Mouse (Mus musculus): ENCODE measurements around the gene Osbpl3. TPM values are rescaled to one million over a fixed set of nuclear protein-coding genes. Genes with fewer than 3 reads are reported as not detected.

Gene Osbpl3
- polyA plus RNA-seq, 1 experiment: 26.1 TPM

DNA sequence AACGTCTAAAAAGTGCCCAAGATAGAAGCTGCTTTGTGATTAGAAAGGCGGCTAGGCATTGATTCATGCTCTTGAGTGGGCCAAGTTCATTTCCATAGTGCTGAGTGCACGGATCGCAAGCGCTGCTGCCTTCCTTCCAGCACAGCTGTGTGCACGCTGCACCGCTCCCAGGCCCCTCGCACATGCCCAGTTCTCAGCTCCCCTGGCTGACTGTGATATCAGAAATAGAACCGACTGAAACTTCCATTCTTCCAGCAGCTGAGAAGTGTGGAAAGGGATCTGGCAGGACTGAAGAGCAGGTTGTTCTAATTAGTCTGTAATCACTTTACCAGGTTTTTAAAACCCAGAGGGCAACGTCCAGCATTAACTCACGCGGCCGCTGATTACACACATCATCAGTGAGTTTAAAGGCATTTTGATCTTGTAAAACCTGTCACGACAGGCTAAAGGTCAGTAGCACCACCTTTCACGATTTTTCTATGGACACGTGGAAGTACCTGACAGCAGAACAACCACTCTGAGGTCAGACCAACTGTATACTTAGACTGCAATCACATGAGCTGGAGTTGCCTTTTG lies 97.8 kb downstream of the Osbpl3 start:
- Histone ChIP-seq H3K4me1 (ENCODE audit: control insufficient read depth, insufficient read depth, low read length) (peaks cover 18% of the 10 kb centered on the region), H3K27ac (ENCODE audit: insufficient read depth, low read length) (peak overlapping the region; percentile 6; the same call in 1 of the 2 replicates), H3K4me3 (ENCODE audit: insufficient read depth, low read length) (no peak overlapping the region)
- TF ChIP-seq POLR2A (IDR thresholded peaks at IDR 0.05; ENCODE audit: extremely low read depth, insufficient read depth, low read length) (no peak), CTCF (IDR thresholded peaks at IDR 0.05; ENCODE audit: extremely low read depth, insufficient read depth, low read length) (no peak)

DNA sequence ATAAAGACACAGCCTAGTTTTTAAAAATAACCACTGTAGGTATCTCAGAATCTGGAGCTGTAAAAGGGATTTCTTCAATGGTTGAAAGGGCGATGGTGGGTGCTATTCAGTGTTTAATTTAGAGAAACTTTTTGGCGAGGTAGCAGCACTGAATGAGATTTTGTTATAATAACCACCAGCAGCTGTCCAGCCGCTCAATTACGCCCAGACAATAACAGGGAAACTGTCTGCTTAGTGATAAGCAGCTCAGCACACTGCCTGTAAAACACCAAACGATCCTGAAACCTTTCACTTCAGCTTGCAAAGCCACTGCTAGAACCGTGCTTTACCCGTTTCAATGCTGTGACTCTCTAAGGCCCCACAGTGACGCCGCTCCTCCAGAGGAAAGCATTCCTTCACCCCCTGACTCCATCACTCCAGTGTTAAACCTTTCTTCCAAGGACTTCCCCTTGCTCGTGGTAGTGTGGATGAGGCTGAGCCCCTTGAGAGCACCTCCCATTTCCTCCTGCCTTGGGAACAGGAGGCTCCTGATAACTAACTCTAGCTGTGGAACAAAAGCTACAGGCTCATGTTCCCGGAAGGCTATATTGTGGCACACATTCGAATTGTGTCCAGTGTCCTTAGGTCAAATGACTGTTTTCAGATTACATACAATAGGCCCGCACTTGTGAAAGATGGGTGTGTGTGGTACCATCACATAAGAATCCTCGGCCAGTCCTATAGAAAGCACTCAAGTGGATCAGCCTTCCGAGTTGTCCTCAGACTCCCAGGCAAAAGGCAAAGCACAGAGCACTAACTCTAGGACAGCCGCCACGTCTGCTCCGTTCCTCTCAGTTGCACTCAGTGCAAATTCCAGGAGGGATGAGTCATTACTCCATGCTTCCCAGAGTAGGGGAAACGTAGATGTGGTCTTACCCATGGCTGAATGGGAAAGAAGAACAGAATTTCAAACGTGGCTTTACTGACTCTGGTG lies 101.0 kb downstream of the Osbpl3 start:
- peaks cover 8% of the 10 kb centered on the region for H3K4me1 ChIP-seq (ENCODE audit: control insufficient read depth, insufficient read depth, low read length)
- no peak overlapping the region for H3K27ac ChIP-seq (ENCODE audit: insufficient read depth, low read length)
- H3K4me3 ChIP-seq (ENCODE audit: insufficient read depth, low read length): no peak overlapping the region
- TF ChIP-seq POLR2A (IDR thresholded peaks at IDR 0.05; ENCODE audit: extremely low read depth, insufficient read depth, low read length) (no peak), CTCF (IDR thresholded peaks at IDR 0.05; ENCODE audit: extremely low read depth, insufficient read depth, low read length) (no peak)

DNA sequence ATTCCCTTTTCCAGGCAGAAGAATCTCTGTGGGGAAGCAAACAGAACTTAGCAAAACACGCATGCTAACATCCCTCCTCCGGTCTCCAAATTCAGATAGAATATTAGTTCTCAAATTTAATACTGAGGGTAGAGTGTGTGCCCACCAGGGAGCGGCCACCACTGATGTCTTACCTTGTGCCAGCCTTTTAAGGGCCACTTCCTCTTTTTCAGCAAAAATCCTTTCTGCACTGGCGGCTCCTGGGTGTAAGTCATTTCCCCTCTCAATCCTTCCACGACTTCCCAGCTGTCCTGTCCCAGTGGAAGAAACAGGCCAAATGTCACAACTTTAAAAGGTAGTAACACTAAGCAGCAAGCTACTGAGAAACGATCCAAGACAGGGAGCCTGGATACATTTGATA lies 103.2 kb downstream of the Osbpl3 start:
- Histone ChIP-seq H3K27ac (ENCODE audit: insufficient read depth, low read length) (no peak overlapping the region), H3K4me1 (ENCODE audit: control insufficient read depth, insufficient read depth, low read length) (peaks cover 5% of the 10 kb centered on the region; the same call in 1 of the 2 replicates), H3K4me3 (ENCODE audit: insufficient read depth, low read length) (no peak overlapping the region)
- no peak for TF ChIP-seq CTCF (IDR thresholded peaks at IDR 0.05; ENCODE audit: extremely low read depth, insufficient read depth, low read length)
- TF ChIP-seq POLR2A (IDR thresholded peaks at IDR 0.05; ENCODE audit: extremely low read depth, insufficient read depth, low read length): no peak

DNA sequence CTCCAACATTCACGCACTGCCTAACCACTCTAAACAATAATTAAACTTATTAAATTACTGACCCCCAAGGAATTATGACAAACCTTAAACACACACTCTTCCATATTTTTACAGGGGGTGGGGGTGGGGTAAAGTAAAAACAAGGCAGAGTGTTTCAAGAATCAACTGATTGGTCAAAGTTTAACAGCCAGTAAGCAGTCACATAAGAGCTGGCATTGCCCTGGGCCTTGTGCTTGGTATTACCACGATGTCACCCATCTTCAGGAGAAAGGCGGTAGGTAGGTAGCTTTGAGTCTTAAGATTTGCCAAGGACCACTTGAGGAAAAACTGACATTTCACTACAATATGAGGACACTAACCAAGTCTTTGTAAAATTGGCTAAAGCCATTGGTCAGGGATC lies 105.1 kb downstream of the Osbpl3 start:
- TF ChIP-seq CTCF (IDR thresholded peaks at IDR 0.05; ENCODE audit: extremely low read depth, insufficient read depth, low read length) (no peak), POLR2A (IDR thresholded peaks at IDR 0.05; ENCODE audit: extremely low read depth, insufficient read depth, low read length) (no peak)
- H3K4me3 ChIP-seq (ENCODE audit: insufficient read depth, low read length): no peak overlapping the region
- no peaks in the 10 kb centered on the region for H3K4me1 ChIP-seq (ENCODE audit: control insufficient read depth, insufficient read depth, low read length)
- no peak overlapping the region for H3K27ac ChIP-seq (ENCODE audit: insufficient read depth, low read length)

DNA sequence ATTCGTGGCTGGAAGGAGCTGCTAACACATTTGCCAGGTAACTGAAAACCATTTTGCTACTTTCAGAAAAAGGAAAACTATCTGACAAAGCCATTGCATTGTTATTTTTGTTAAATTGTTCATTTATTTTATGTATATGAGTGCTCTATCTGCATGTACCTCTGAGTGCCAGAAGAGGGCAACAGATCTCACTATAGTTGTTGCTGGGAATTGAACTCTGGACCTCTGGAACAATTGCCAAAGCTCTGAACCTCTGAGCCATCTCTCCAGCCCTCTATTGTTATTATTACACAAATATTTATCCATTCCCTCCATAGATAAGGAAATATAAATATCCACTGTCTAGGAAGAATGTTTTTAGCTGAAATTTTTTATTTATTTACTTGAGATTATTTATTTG lies 107.4 kb downstream of the Osbpl3 start:
- Histone ChIP-seq H3K27ac (ENCODE audit: insufficient read depth, low read length) (no peak overlapping the region), H3K4me3 (ENCODE audit: insufficient read depth, low read length) (no peak overlapping the region)
- TF ChIP-seq CTCF (IDR thresholded peaks at IDR 0.05; ENCODE audit: extremely low read depth, insufficient read depth, low read length): no peak
- TF ChIP-seq POLR2A (IDR thresholded peaks at IDR 0.05; ENCODE audit: extremely low read depth, insufficient read depth, low read length): no peak

DNA sequence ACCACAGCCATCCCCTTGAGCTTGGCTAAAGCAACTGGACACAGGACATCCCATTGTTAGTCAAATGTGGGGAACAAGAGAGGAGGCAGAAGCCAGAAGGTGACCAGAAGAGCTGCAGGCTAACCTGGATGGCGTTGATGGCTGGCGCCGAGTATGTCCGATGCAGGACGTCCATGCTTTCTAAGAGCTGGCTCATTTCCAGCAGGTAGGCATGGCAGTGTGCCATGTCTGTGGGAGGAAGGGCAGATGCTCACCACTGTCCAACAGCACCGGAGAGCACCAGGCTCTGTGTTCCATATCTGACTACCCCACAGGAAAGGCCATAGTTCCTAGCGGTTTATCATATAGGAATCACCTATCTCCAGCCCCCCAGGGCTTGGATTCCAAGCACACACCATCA lies 109.8 kb downstream of the Osbpl3 start:
- Histone ChIP-seq H3K27ac (ENCODE audit: insufficient read depth, low read length) (no peak overlapping the region), H3K4me3 (ENCODE audit: insufficient read depth, low read length) (no peak overlapping the region), H3K4me1 (ENCODE audit: control insufficient read depth, insufficient read depth, low read length) (no peaks in the 10 kb centered on the region)
- TF ChIP-seq POLR2A (IDR thresholded peaks at IDR 0.05; ENCODE audit: extremely low read depth, insufficient read depth, low read length) (no peak), CTCF (IDR thresholded peaks at IDR 0.05; ENCODE audit: extremely low read depth, insufficient read depth, low read length) (no peak)

More for the DNA sequence above, 107.4 kb downstream of the Osbpl3 start:
- H3K4me1 ChIP-seq (ENCODE audit: control insufficient read depth, insufficient read depth, low read length): no peaks in the 10 kb centered on the region

DNA sequence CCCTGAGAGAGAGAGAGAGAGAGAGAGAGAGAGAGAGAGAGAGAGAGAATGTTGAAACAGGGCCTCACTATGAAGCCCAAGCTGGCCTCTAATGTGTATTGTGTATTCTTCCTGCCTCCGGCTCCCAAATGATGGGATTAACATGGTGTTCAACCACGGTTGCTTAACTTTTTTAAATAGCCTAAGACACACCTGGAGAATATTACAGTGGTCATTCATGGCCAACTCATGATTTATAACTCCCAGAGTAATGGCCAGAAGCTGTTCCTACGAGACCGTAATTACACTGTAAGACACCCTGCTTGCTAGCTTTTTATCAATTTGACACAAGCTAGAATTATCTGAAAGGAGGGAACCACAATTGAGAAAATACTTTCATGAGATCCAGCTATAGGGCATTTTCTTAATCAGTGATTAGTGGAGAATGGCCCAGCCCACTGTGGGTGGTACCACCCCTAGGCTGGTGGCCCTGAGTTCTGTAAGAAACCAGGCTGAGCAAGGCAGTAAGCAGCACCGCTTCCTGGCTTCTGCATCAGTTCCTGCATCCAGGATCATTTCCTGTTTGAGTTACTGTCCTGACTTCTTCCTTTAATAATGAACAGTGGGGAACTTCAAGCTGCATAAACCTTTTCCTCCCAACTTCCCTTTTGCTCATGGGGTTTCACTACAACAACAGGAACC lies 115.6 kb downstream of the Osbpl3 start:
- H3K27ac ChIP-seq (ENCODE audit: insufficient read depth, low read length): no peak overlapping the region
- no peak for TF ChIP-seq POLR2A (IDR thresholded peaks at IDR 0.05; ENCODE audit: extremely low read depth, insufficient read depth, low read length)
- TF ChIP-seq CTCF (IDR thresholded peaks at IDR 0.05; ENCODE audit: extremely low read depth, insufficient read depth, low read length): no peak
- no peak overlapping the region for H3K4me3 ChIP-seq (ENCODE audit: insufficient read depth, low read length)
- peaks cover 2% of the 10 kb centered on the region; the same call in 1 of the 2 replicates for H3K4me1 ChIP-seq (ENCODE audit: control insufficient read depth, insufficient read depth, low read length)

DNA sequence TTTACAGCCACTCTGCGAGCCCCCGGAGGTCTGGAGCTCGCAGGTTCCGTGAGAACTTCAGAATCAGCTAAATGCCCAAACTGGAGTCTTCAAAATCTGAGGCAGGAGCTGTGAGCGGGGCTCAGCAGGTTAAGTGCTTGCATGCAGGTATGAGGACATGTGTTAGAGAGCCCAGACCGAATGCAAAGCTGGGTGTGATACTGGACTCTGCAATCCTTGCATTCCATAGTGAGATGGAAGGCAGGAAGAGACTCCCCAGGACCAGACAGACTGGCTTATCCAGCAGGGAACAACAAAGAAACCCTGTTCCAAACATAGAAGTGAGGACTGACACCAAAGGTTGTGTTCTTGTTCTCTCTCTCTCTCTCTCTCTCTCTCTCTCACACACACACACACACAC lies 118.6 kb downstream of the Osbpl3 start:
- Histone ChIP-seq H3K27ac (ENCODE audit: insufficient read depth, low read length) (no peak overlapping the region), H3K4me1 (ENCODE audit: control insufficient read depth, insufficient read depth, low read length) (peaks cover 2% of the 10 kb centered on the region; the same call in 1 of the 2 replicates), H3K4me3 (ENCODE audit: insufficient read depth, low read length) (no peak overlapping the region)
- TF ChIP-seq POLR2A (IDR thresholded peaks at IDR 0.05; ENCODE audit: extremely low read depth, insufficient read depth, low read length) (no peak), CTCF (IDR thresholded peaks at IDR 0.05; ENCODE audit: extremely low read depth, insufficient read depth, low read length) (no peak)

DNA sequence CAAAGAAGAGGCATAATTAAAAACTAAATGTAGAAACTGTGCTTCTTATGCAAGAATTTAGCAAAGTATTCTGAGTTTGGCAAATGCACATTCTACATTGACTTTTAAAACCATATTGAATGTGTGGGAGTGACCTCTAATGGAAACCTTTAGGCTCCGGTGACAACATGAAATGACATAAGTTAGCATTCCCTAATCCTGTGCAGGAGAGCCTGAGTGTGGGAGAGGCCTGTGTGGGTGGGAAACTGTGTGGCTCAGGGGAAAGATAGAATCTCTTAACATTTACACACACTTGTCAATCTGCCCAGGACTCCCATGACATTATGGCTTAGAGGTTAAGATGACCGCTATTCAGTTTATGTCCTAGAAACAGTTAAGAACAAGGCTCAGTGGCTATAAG lies 119.6 kb downstream of the Osbpl3 start:
- Histone ChIP-seq H3K27ac (ENCODE audit: insufficient read depth, low read length) (no peak overlapping the region), H3K4me3 (ENCODE audit: insufficient read depth, low read length) (no peak overlapping the region), H3K4me1 (ENCODE audit: control insufficient read depth, insufficient read depth, low read length) (peaks cover 2% of the 10 kb centered on the region; the same call in 1 of the 2 replicates)
- no peak for TF ChIP-seq POLR2A (IDR thresholded peaks at IDR 0.05; ENCODE audit: extremely low read depth, insufficient read depth, low read length)
- no peak for TF ChIP-seq CTCF (IDR thresholded peaks at IDR 0.05; ENCODE audit: extremely low read depth, insufficient read depth, low read length)

All from cortical plate, adult 2 months (tissue).